Mouse (Mus musculus) liver, embryonic 11.5 days (tissue): ENCODE measurements around the gene Tvp23b. TPM values are rescaled to one million over a fixed set of nuclear protein-coding genes. Genes with fewer than 3 reads are reported as not detected.

Experiments used
- ATAC-seq: fragments of 200-750 bp; cut with Nextera tagmentation; replicated peaks from 2 replicates; pipeline ENCODE4 v1.8.0; 2017; ENCODE audit warnings: moderate number of reproducible peaks, mild to moderate bottlenecking, moderate TSS enrichment, moderate library complexity; ENCODE audit not compliant: low FRiP score
- DNase-seq: peaks from one replicate; pipeline ENCODE4 v3.0.0-alpha.2; 2017; ENCODE audit warnings: low spot score
- H3K27ac ChIP-seq: fragments of 300-500 bp; sonication (generic); 2 replicates; pipeline ENCODE4 v1.5.1; 2014; ENCODE audit warnings: mild to moderate bottlenecking, low read depth, low read length, control low read depth
- H3K27me3 ChIP-seq: fragments of 300-500 bp; sonication (generic); replicated peaks from 2 replicates; pipeline ENCODE4 v1.6.1; 2014; ENCODE audit warnings: low read length, mixed read lengths; ENCODE audit not compliant: control insufficient read depth, insufficient read depth
- H3K36me3 ChIP-seq: fragments of 300-500 bp; sonication (generic); 2 replicates; pipeline ENCODE4 v1.6.1; 2014; ENCODE audit warnings: mild to moderate bottlenecking, low read length, moderate library complexity, mixed read lengths; ENCODE audit not compliant: control insufficient read depth, insufficient read depth
- H3K4me1 ChIP-seq: fragments of 300-500 bp; sonication (generic); replicated peaks from 2 replicates; pipeline ENCODE4 v1.6.1; 2014; ENCODE audit warnings: low read length, mixed read lengths; ENCODE audit not compliant: control insufficient read depth, insufficient read depth
- H3K4me2 ChIP-seq: fragments of 300-500 bp; sonication (generic); 2 replicates; pipeline ENCODE4 v1.6.1; 2014; ENCODE audit warnings: mild to moderate bottlenecking, control low read depth, moderate library complexity
- H3K4me3 ChIP-seq: fragments of 300-500 bp; sonication (generic); 2 replicates; pipeline ENCODE4 v1.5.1; 2014; ENCODE audit warnings: low read depth, low read length, control low read depth
- H3K9ac ChIP-seq: fragments of 300-500 bp; sonication (generic); 2 replicates; pipeline ENCODE4 v1.6.1; 2014; ENCODE audit warnings: low read depth, low read length, control low read depth
- H3K9me3 ChIP-seq: fragments of 300-500 bp; sonication (generic); 2 replicates; pipeline ENCODE4 v1.6.1; 2016; ENCODE audit warnings: low read length, inconsistent platforms, mixed read lengths; ENCODE audit not compliant: control insufficient read depth
- WGBS: fragments of 180-500 bp; shearing (Covaris S2); extraction: QIAGEN DNeasy Blood & Tissue Kit; methylation state at CpG from one replicate; pipeline ENCODE4 v1.1.7; 2014; 5-methylcytosine and 5-hydroxymethylcytosine counted together
- polyA plus RNA-seq: library from polyadenylated mRNA; unstranded; fragments of >200 nt; fragmentation: Nextera tagmentation; extraction: Ambion mirVana; gene quantifications from 2 replicates; pipeline ENCODE4 v1.2.1, GENCODE M21; 2014

Tvp23b gene
- polyA plus RNA-seq, 1 experiment from 2014 or later: 49.1 TPM

DNA sequence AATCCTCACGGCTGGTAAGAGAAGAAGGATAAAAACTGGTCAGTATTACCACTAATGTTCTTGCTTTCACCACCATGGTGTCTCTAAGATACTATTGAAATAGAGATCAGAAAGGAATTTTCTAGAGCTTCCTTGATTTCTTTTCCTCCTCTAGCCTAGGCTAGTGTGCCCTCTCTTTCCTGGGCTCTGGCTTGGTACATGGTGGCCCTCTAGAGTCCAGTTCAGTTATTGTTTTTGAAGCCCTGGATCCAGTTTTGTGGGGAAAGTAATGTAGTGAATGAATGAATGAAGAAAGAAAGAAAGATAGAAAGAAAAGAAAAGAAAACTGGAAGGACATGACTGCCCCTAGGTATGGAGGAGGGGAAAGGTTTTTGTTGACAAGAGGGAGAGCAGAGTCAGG, 28.1 kb upstream of the Tvp23b start:
- H3K9me3 ChIP-seq: no peaks in the 10 kb centered on the region
- no peak for ATAC-seq
- whole genome bisulfite sequencing: 83% methylated on average over 1 of the region's 1 CpGs
- H3K27me3 ChIP-seq: no peaks in the 10 kb centered on the region
- DNase-seq: no peak
- H3K4me3 ChIP-seq: no peak overlapping the region
- H3K36me3 ChIP-seq: no peaks in the 10 kb centered on the region
- no peak overlapping the region for H3K9ac ChIP-seq
- H3K27ac ChIP-seq: no peak overlapping the region
- peaks cover 8% of the 10 kb centered on the region for H3K4me1 ChIP-seq
- H3K4me2 ChIP-seq: no peak overlapping the region

DNA sequence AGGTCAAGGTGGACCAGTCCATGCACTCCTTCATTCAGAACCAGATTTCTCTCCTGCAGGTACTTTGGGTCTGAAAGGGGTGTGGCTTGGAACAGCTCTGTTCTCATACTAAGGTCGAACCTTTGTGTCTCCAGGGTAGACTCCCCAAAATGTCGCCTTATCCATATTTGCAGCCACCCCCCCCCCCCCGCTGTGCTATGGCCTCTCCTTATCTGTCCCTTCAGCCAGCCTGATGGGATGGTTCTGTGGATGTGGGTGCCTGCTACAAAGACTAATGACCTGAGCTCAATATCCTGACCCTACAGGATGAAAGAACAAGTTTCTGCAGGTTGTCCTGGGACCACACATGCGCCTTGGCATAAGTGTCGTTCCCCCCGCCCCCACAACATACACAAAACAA, 25.9 kb upstream of the Tvp23b start:
- H3K9me3 ChIP-seq: no peaks in the 10 kb centered on the region
- H3K4me3 ChIP-seq: no peak overlapping the region
- no peak overlapping the region for H3K4me2 ChIP-seq
- H3K36me3 ChIP-seq: no peaks in the 10 kb centered on the region
- H3K27me3 ChIP-seq: no peaks in the 10 kb centered on the region; the same call in 1 of the 2 replicates
- peaks cover 8% of the 10 kb centered on the region for H3K4me1 ChIP-seq
- peak; percentile 85 for ATAC-seq
- 67% methylated on average over 6 of the region's 6 CpGs for WGBS
- H3K27ac ChIP-seq: no peak overlapping the region
- no peak overlapping the region for H3K9ac ChIP-seq
- no peak for DNase-seq

DNA sequence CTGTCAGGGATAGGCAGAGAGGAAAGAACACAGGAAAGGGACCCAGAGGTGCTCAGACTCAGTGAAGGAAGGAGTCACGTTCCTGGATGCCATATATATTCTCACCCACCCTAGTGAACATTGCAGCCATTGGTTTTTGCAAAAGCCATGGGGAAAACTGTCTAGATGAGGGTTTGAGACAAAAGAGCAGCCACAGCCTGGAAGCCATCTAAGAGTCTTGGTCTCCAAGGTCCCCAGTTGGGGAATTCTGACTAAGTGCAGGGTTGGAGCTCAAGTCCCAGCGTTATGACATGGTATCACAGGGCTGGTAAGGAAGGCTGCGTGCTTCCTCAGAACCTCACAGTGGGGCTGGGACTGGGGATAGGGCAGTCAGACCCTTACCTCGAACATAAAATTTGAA, 13.7 kb upstream of the Tvp23b start:
- no peaks in the 10 kb centered on the region for H3K9me3 ChIP-seq

DNA sequence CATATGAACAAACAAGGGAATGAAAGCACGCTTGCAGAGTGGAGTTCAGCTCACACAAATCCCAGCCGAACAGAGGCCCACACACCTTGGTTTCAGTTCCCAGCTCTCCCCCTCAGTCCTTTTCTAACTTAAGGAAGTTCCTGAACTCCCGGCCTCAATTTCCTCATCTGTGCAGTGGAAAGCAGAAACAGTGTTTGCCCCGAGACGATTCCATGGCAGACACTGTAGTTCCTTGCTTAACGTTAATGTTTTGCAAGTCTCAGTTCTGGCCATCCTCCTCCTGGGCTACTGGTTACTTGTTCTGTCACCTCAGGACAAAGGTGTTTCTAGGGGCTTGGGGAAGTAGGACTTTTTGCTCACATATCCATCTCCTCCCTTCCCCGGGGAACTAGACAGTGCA, 12.6 kb upstream of the Tvp23b start:
- 71% methylated on average over 7 of the region's 7 CpGs for WGBS
- H3K36me3 ChIP-seq: no peaks in the 10 kb centered on the region
- no peaks in the 10 kb centered on the region for H3K27me3 ChIP-seq
- no peaks in the 10 kb centered on the region for H3K9me3 ChIP-seq
- H3K9ac ChIP-seq: no peak overlapping the region
- ATAC-seq: no peak
- DNase-seq: no peak
- no peak overlapping the region for H3K4me2 ChIP-seq
- H3K27ac ChIP-seq: no peak overlapping the region
- H3K4me3 ChIP-seq: no peak overlapping the region
- H3K4me1 ChIP-seq: no peaks in the 10 kb centered on the region

More for the DNA sequence above, 13.7 kb upstream of the Tvp23b start:
- DNase-seq: no peak
- 66% methylated on average over 4 of the region's 4 CpGs for WGBS
- no peaks in the 10 kb centered on the region for H3K27me3 ChIP-seq
- no peak overlapping the region for H3K9ac ChIP-seq
- no peaks in the 10 kb centered on the region for H3K4me1 ChIP-seq
- H3K4me3 ChIP-seq: no peak overlapping the region
- no peak for ATAC-seq
- no peak overlapping the region for H3K27ac ChIP-seq
- no peak overlapping the region for H3K4me2 ChIP-seq
- H3K36me3 ChIP-seq: no peaks in the 10 kb centered on the region

DNA sequence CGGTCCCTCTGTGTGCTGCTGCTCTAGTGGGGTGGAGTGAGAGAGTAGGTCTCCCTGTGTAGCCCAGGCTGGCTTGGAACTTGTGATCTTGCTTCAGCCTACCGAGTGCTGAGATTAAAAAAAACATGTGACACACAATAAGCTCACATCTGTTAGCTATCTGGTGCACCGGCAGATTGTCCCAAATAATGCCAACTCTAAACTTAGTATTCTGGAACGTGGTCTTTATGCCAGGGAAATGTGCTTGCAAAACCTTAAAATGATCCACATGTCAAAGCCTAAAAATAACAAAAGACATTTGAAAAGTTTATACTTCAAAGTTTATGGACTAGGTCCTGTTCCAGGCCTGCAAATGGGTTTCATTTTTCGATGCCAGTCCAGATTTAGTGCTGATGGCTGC, 10.1 kb upstream of the Tvp23b start:
- H3K9ac ChIP-seq: no peak overlapping the region
- no peak overlapping the region for H3K4me3 ChIP-seq
- H3K4me2 ChIP-seq: no peak overlapping the region
- ATAC-seq (no peak), DNase-seq (no peak)
- H3K4me1 ChIP-seq: no peaks in the 10 kb centered on the region
- H3K27ac ChIP-seq: no peak overlapping the region
- 77% methylated on average over 5 of the region's 5 CpGs for WGBS
- no peaks in the 10 kb centered on the region for H3K36me3 ChIP-seq
- H3K27me3 ChIP-seq: no peaks in the 10 kb centered on the region
- no peaks in the 10 kb centered on the region for H3K9me3 ChIP-seq

DNA sequence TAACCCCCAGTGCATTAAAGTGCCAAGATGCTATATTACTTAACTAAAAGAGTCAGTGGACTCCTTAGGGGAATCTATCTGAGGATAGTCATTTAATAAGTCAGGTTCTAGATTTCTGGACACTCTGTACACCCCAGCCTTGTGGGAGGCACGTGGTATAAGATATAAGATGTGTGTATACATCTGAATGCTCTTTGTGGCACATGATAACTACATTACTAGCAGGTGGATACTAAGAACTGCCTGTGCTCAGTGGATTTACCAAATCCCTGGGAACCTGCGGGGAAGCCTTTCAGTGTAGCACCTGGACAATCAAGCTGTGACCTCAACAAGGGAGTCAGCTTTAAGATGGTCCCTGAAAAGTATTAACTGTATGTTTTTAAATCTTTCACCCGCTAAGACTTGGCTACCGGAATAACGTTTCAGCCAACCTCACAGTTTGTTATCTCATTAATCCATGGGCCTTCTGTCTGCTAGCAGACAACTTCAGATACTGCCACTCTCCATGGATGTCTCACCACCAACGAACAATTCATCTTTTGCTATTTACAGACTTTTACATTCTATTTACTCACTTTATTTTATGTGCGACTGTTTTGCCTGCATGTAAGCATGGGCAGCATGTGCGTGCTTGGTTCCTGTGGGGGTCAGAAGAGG, 9.4 kb upstream of the Tvp23b start:
- H3K27me3 ChIP-seq: no peaks in the 10 kb centered on the region
- ATAC-seq (no peak), DNase-seq (no peak)
- no peak overlapping the region for H3K4me2 ChIP-seq
- H3K4me1 ChIP-seq: no peaks in the 10 kb centered on the region
- WGBS: 65% methylated on average over 8 of the region's 8 CpGs
- H3K9me3 ChIP-seq: no peaks in the 10 kb centered on the region
- H3K4me3 ChIP-seq: no peak overlapping the region
- H3K9ac ChIP-seq: no peak overlapping the region
- H3K36me3 ChIP-seq: no peaks in the 10 kb centered on the region
- no peak overlapping the region for H3K27ac ChIP-seq

DNA sequence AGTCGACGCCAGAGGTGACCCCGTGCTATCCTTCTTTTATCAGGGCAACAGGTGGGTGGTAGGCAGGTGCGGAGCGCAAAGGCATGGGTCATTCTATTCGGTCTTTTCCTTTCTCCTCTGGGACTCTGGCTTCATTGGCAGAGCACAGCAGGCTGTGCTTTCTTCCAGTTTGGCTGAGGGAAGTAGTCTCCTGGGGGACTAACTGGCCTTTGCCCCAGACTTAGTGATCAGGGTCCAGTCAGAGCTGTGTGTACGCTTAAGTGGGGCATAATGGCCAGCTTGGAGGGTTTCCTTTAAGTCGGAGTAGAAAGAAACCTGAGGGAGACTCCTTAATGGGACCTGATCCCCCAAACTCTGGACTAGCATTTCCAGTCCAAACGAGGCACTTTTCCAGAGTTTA, 5.8 kb upstream of the Tvp23b start:
- 72% methylated on average over 9 of the region's 9 CpGs for WGBS

DNA sequence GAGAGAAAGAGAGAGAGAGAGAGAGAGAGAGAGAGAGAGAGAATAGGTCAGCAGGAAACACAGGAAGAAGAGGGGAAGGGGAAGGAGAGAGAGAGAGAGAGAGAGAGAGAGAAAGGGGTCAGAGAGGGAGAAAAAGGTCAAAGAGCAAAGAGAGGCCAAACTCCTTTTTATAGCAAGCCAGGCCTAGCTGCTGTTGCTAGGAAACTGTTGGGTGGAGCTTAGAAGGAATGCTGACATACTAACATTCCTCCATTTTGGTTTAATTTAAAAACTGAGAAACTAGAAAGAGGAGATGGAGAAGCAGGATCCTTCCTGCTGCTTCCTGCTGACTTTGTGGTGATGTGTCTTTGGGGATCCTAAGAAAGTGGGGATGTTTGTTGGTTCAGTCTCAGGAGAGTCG, 3.6 kb upstream of the Tvp23b start:
- ATAC-seq (no peak), DNase-seq (no peak)
- no peak overlapping the region for H3K9ac ChIP-seq
- H3K27ac ChIP-seq: no peak overlapping the region
- H3K27me3 ChIP-seq: no peaks in the 10 kb centered on the region
- H3K36me3 ChIP-seq: no peaks in the 10 kb centered on the region
- H3K4me3 ChIP-seq: no peak overlapping the region
- WGBS: 88% methylated on average over 1 of the region's 1 CpGs
- no peak overlapping the region for H3K4me2 ChIP-seq
- peaks cover 3% of the 10 kb centered on the region for H3K4me1 ChIP-seq
- H3K9me3 ChIP-seq: no peaks in the 10 kb centered on the region

More for the DNA sequence above, 5.8 kb upstream of the Tvp23b start:
- Histone ChIP-seq H3K4me3 (no peak overlapping the region), H3K27ac (no peak overlapping the region), H3K4me1 (no peaks in the 10 kb centered on the region), H3K9ac (no peak overlapping the region), H3K27me3 (no peaks in the 10 kb centered on the region), H3K4me2 (no peak overlapping the region), H3K9me3 (no peaks in the 10 kb centered on the region), H3K36me3 (no peaks in the 10 kb centered on the region)
- no peak for ATAC-seq
- DNase-seq: no peak

DNA sequence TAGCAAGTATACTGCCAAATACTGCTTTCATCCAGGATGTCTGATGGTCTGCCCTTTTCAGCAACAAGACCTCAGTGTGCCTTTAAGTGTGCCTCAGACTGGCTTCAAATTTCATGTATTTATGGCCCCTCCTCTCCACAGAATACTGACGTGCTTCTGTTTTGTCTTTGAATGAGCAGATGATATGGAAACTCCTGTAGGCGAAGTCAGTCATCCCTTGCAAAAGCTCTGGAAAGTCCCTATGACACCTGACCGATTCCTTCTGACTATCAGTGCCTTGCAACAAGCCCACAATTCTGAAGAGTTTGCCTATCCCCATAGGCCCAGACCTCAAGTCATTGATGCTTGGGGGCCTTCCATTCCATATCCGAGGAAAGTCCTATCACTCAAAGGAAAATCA, 2.8 kb upstream of the Tvp23b start:
- no peaks in the 10 kb centered on the region for H3K9me3 ChIP-seq
- no peak overlapping the region for H3K4me2 ChIP-seq
- H3K27ac ChIP-seq: no peak overlapping the region
- H3K9ac ChIP-seq: no peak overlapping the region
- no peaks in the 10 kb centered on the region for H3K27me3 ChIP-seq
- peaks cover 3% of the 10 kb centered on the region for H3K4me1 ChIP-seq
- H3K36me3 ChIP-seq: no peaks in the 10 kb centered on the region
- ATAC-seq (no peak), DNase-seq (no peak)
- WGBS: 83% methylated on average over 4 of the region's 4 CpGs
- no peak overlapping the region for H3K4me3 ChIP-seq
